Mouse (Mus musculus) naive thymus-derived CD4-positive, alpha-beta T cell, adult 5 months (primary cell): Measurements from ENCODE around the gene Sirt6. TPM values are rescaled to one million over a fixed set of nuclear protein-coding genes. Genes with fewer than 3 reads are reported as not detected.

ENCODE experiments used
- polyA plus RNA-seq: library from polyadenylated mRNA; unstranded; fragments of 100-300 nt; shearing (Covaris generic); gene quantifications from one replicate; pipeline ENCODE4 v1.2.1, GENCODE M21; 2017

The Sirt6 gene
- 10.4 TPM for polyA plus RNA-seq

GRCm38 (mm10) chr10:81626994-81627835 is at the start of gene Sirt6:
Gene Sirt6 (minus strand): TSS chr10:81627797.

GRCm38 (mm10) chr10:81648803-81649775 is 21.5 kb upstream of the Sirt6 start, which contains the start of gene Gm10778:
Gene Gm10778 (plus strand): TSS chr10:81649059.

GRCm38 (mm10) chr10:81628390-81628789 is 793 bp upstream of the Sirt6 start, which contains the start of gene Ankrd24:
Gene Ankrd24 (plus strand): TSS chr10:81628540.

GRCm38 (mm10) chr10:81605974-81606751 is 21.4 kb downstream of the Sirt6 start, which contains the start of gene BC025920:
Gene BC025920 (plus strand): TSS chr10:81606270.

GRCm38 (mm10) chr10:81600738-81601203 is 26.8 kb downstream of the Sirt6 start, which contains the start of gene Tle6:
Gene Tle6 (minus strand): TSS chr10:81601073.

GRCm38 (mm10) chr10:81574081-81575056 is 53.2 kb downstream of the Sirt6 start, which contains the start of gene Tle2:
Gene Tle2 (plus strand): TSS chr10:81574561.

Other genes with a start within 250 kb of the Sirt6 start
- 40.3 TPM for gene Fzr1, start 249.3 kb downstream of the Sirt6 start, polyA plus RNA-seq
- 50.0 TPM for gene Dohh, start 243.4 kb downstream of the Sirt6 start, polyA plus RNA-seq
- 2.8 TPM for gene Gm48551, start 243.3 kb downstream of the Sirt6 start, polyA plus RNA-seq
- 0.90 TPM for gene Gm48552, start 238.8 kb downstream of the Sirt6 start, polyA plus RNA-seq
- 1.7 TPM for gene Smim24, start 234.7 kb downstream of the Sirt6 start, polyA plus RNA-seq
- gene Nfic, start 172.2 kb downstream of the Sirt6 start, polyA plus RNA-seq, result 16.5 TPM
- gene Celf5, start 145.1 kb downstream of the Sirt6 start, polyA plus RNA-seq, result not detected
- gene Ncln, start 131.4 kb downstream of the Sirt6 start, polyA plus RNA-seq, result 154 TPM
- gene S1pr4, start 127.7 kb downstream of the Sirt6 start, polyA plus RNA-seq, result 94.7 TPM
- gene Gna15, start 103.6 kb downstream of the Sirt6 start, polyA plus RNA-seq, result 3.3 TPM
- 9.7 TPM for gene Gna11, start 82.6 kb downstream of the Sirt6 start, polyA plus RNA-seq
- gene Aes, start 68.3 kb downstream of the Sirt6 start, polyA plus RNA-seq, result 989 TPM
- gene Tle2, start 53.2 kb downstream of the Sirt6 start, polyA plus RNA-seq, result 0.93 TPM
- gene Tle6, start 26.7 kb downstream of the Sirt6 start, polyA plus RNA-seq, result 2.5 TPM
- 1.6 TPM for gene BC025920, start 21.5 kb downstream of the Sirt6 start, polyA plus RNA-seq
- 2.6 TPM for gene Ankrd24, start 743 bp upstream of the Sirt6 start, polyA plus RNA-seq
- 2.4 TPM for gene Gm10778, start 21.3 kb upstream of the Sirt6 start, polyA plus RNA-seq
- 15.6 TPM for gene Zfp433, start 77.0 kb upstream of the Sirt6 start, polyA plus RNA-seq
- gene Gm3055, start 143.4 kb upstream of the Sirt6 start, polyA plus RNA-seq, result 7.0 TPM
- gene Gm4767, start 184.4 kb upstream of the Sirt6 start, polyA plus RNA-seq, result 3.2 TPM
- gene Gm32687, start 236.1 kb upstream of the Sirt6 start, polyA plus RNA-seq, result 1.3 TPM